Mouse (Mus musculus) hindbrain, embryonic 13.5 days (tissue): ENCODE results near the gene Vps35l. TPM values are rescaled to one million over a fixed set of nuclear protein-coding genes. Genes with fewer than 3 reads are reported as not detected.

ENCODE experiments used
- ATAC-seq: fragments of 200-750 bp; cut with Nextera tagmentation; 2 replicates; pipeline ENCODE4 v1.8.0; 2017; ENCODE audit warnings: moderate TSS enrichment; ENCODE audit not compliant: low FRiP score
- H3K27ac ChIP-seq: fragments of 300-500 bp; sonication (generic); 2 replicates; pipeline ENCODE4 v1.5.1; 2015; ENCODE audit warnings: inconsistent platforms, mild to moderate bottlenecking, moderate library complexity
- H3K27me3 ChIP-seq: fragments of 300-500 bp; sonication (generic); 2 replicates; pipeline ENCODE4 v1.6.1; 2015; ENCODE audit warnings: mild to moderate bottlenecking, inconsistent platforms
- H3K36me3 ChIP-seq: fragments of 300-500 bp; sonication (generic); 2 replicates; pipeline ENCODE4 v1.6.1; 2015; ENCODE audit warnings: mild to moderate bottlenecking, inconsistent platforms
- H3K4me1 ChIP-seq: fragments of 300-500 bp; sonication (generic); replicated peaks from 2 replicates; pipeline ENCODE4 v1.6.1; 2015; ENCODE audit warnings: inconsistent platforms
- H3K4me2 ChIP-seq: fragments of 300-500 bp; sonication (generic); 2 replicates; pipeline ENCODE4 v1.6.1; 2015; ENCODE audit warnings: inconsistent platforms, mild to moderate bottlenecking, moderate library complexity
- H3K4me3 ChIP-seq: fragments of 300-500 bp; sonication (generic); 2 replicates; pipeline ENCODE4 v1.5.1; 2015; ENCODE audit warnings: mild to moderate bottlenecking, inconsistent platforms
- H3K9ac ChIP-seq: fragments of 300-500 bp; sonication (generic); 2 replicates; pipeline ENCODE4 v1.6.1; 2015; ENCODE audit warnings: mild to moderate bottlenecking, inconsistent platforms
- H3K9me3 ChIP-seq: fragments of 300-500 bp; sonication (generic); 2 replicates; pipeline ENCODE4 v1.6.1; 2016; ENCODE audit warnings: inconsistent platforms
- WGBS: fragments of 180-500 bp; shearing (Covaris S2); methylation state at CpG from one replicate; pipeline ENCODE4 v1.1.7; 2015; 5-methylcytosine and 5-hydroxymethylcytosine counted together
- polyA plus RNA-seq: library from polyadenylated mRNA; unstranded; fragments of >200 nt; fragmentation: Nextera tagmentation; extraction: Ambion mirVana; gene quantifications from 2 replicates; pipeline ENCODE4 v1.2.1, GENCODE M21; 2015

Vps35l gene
- 93.0 and 95.2 TPM in 2 replicates for polyA plus RNA-seq

DNA sequence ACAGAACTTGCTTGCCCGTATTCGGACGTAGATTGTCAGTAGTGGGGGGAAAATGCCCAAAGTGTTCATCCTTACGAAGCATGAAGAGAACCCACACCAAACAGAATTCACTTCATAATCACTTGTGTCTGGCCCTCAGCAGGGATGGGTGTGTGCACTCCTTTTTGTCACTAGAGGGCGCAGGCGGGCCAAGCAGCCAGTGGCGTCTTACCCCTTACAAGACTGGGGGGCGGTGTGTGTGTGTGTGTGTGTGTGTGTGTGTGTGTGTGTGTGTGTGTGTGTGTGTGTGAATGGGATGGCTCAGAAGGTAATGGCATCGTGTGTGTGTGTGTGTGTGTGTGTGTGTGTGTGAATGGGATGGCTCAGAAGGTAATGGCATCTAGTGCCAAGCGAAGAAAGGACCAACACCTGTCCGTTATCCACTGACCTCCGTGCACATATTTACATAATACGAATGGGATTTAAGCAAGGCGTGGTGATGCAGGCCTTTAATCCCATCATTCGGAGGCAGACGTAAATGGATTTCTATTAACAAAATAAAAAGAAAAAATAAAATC, at the start of gene Vps35l:
Vps35l (plus strand) TSS at position 252 of the 557 bp plus-strand sequence.
- peaks cover 19% of the 10 kb centered on the region for H3K4me1 ChIP-seq
- H3K9ac ChIP-seq = peak within 1 kb of the TSS; percentile 72
- peak within 1 kb of the TSS; percentile 77 for H3K4me2 ChIP-seq
- no peaks in the 10 kb centered on the region for H3K27me3 ChIP-seq
- H3K9me3 ChIP-seq = no peaks in the 10 kb centered on the region
- H3K36me3 ChIP-seq = peaks cover 29% of the 10 kb centered on the region
- H3K27ac ChIP-seq = peak within 1 kb of the TSS; percentile 86
- peak within 1 kb of the TSS; percentile 61 for H3K4me3 ChIP-seq
- ATAC-seq = peak; percentile 89
- 2% methylated on average over 16 of the region's 16 CpGs for WGBS

- WGBS = 93% methylated on average over 2 of the region's 2 CpGs
- Histone ChIP-seq H3K4me3 (no peak overlapping the region), H3K27ac (no peak overlapping the region), H3K4me1 (no peaks in the 10 kb centered on the region), H3K9me3 (no peaks in the 10 kb centered on the region), H3K36me3 (peaks cover 87% of the 10 kb centered on the region), H3K4me2 (no peak overlapping the region), H3K9ac (no peak overlapping the region), H3K27me3 (no peaks in the 10 kb centered on the region)
- ATAC-seq = no peak
Measured at GRCm38 (mm10) chr7:118691287-118691686, 48.7 kb upstream of the Vps35l start.

DNA sequence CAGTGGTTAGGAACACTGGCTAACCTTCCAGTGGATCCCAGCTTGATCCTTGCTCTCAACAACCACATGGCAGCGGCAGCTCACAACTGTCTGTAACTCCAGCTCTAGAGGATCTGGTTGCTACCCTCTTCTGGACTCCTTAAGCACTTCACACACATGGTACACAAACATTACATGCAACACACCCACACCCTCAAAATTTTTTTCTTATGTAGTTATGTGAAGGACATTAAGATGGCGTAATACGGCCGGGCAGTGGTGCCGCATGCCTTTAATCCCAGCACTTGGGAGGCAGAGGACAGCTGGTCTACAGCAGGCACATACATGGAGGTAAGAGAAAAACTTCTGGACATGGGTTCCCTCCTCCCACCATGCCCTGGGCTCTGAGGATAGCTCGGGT, 43.9 kb upstream of the Vps35l start:
- no peaks in the 10 kb centered on the region for H3K9me3 ChIP-seq
- H3K27me3 ChIP-seq = no peaks in the 10 kb centered on the region
- WGBS = 96% methylated on average over 6 of the region's 6 CpGs

GRCm38 (mm10) chr7:118697168-118697567, 42.9 kb upstream of the Vps35l start:
- WGBS = 80% methylated on average over 4 of the region's 4 CpGs
- Histone ChIP-seq H3K4me3 (no peak overlapping the region), H3K27ac (no peak overlapping the region), H3K9ac (no peak overlapping the region), H3K4me2 (no peak overlapping the region), H3K9me3 (no peaks in the 10 kb centered on the region), H3K27me3 (no peaks in the 10 kb centered on the region), H3K4me1 (no peaks in the 10 kb centered on the region; the same call in 1 of the 2 replicates), H3K36me3 (peaks cover 67% of the 10 kb centered on the region)
- no peak for ATAC-seq

More for the DNA sequence above, 43.9 kb upstream of the Vps35l start:
- ATAC-seq = no peak
- Histone ChIP-seq H3K4me1 (no peaks in the 10 kb centered on the region; the same call in 1 of the 2 replicates), H3K4me3 (no peak overlapping the region), H3K4me2 (no peak overlapping the region), H3K9ac (no peak overlapping the region), H3K27ac (no peak overlapping the region), H3K36me3 (peaks cover 70% of the 10 kb centered on the region)

DNA sequence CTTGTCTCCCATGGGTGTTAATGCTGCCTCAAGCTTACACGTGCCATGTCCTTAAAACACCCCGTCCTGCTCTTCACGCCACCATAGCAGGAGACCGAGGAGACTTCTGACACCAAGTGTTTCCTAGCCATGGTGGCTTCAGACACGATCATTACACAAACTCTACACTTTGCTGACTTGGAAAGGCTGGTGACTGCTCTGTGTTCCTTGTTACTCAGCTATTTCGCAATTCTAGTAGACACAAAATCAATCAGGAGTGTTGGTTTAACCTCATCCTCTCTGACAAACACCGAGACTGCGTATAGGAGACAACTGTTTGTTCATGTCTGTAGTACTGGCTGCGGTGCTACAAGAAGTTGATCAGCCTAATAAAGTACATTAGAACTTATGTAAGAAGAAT, 41.1 kb upstream of the Vps35l start:
- Histone ChIP-seq H3K36me3 (peaks cover 61% of the 10 kb centered on the region), H3K9ac (no peak overlapping the region), H3K27me3 (no peaks in the 10 kb centered on the region), H3K4me3 (no peak overlapping the region), H3K4me2 (no peak overlapping the region), H3K27ac (no peak overlapping the region), H3K9me3 (no peaks in the 10 kb centered on the region), H3K4me1 (peaks cover 13% of the 10 kb centered on the region)
- ATAC-seq = no peak
- 96% methylated on average over 9 of the region's 9 CpGs for WGBS

DNA sequence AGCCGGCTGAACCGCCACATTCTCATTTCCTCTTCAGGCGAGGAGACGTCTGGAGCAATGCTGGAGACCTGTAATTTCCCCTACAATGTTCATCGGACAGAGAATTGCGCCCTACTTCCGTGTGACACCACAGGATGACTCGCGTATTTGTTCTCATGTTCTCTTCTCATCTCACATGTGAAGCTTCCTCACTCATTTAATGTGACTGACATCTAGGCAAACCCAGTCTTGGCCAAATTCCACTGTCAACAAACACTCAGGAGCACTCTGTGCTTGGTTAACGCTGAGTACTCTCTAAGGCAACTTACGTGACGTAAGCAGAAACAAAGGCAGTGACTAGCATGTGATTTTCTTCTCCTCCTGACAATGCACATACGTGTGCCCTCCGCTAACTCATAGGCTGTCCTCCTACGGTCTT, 36.9 kb upstream of the Vps35l start:
- H3K4me2 ChIP-seq = peak overlapping the region; percentile 66
- no peak for ATAC-seq
- 91% methylated on average over 15 of the region's 15 CpGs for WGBS

GRCm38 (mm10) chr7:118704001-118704850, 35.8 kb upstream of the Vps35l start:
- Histone ChIP-seq H3K27ac (peak overlapping the region; percentile 95; the same call in 1 of the 2 replicates), H3K9ac (peak overlapping the region; percentile 98), H3K36me3 (peaks cover 16% of the 10 kb centered on the region), H3K4me1 (peaks cover 31% of the 10 kb centered on the region), H3K4me2 (peak overlapping the region; percentile 66), H3K4me3 (peak overlapping the region; percentile 87), H3K27me3 (no peaks in the 10 kb centered on the region), H3K9me3 (no peaks in the 10 kb centered on the region)
- no peak for ATAC-seq
- WGBS = 78% methylated on average over 9 of the region's 9 CpGs

More for the DNA sequence above, 36.9 kb upstream of the Vps35l start:
- Histone ChIP-seq H3K4me3 (peak overlapping the region; percentile 87; the same call in 1 of the 2 replicates), H3K9ac (no peak overlapping the region), H3K27me3 (no peaks in the 10 kb centered on the region), H3K4me1 (peaks cover 31% of the 10 kb centered on the region), H3K9me3 (no peaks in the 10 kb centered on the region), H3K27ac (no peak overlapping the region), H3K36me3 (peaks cover 19% of the 10 kb centered on the region)

- H3K27me3 ChIP-seq = no peaks in the 10 kb centered on the region
- H3K36me3 ChIP-seq = peaks cover 16% of the 10 kb centered on the region
- peak within 1 kb of the TSS; percentile 95 for H3K27ac ChIP-seq
- ATAC-seq = peak; percentile 94
- peak within 1 kb of the TSS; percentile 66 for H3K4me2 ChIP-seq
- under 1% methylated on average over 66 of the region's 66 CpGs for WGBS
- H3K9ac ChIP-seq = peak within 1 kb of the TSS; percentile 98
- H3K4me3 ChIP-seq = peak within 1 kb of the TSS; percentile 87
- peaks cover 31% of the 10 kb centered on the region for H3K4me1 ChIP-seq
- H3K9me3 ChIP-seq = no peaks in the 10 kb centered on the region
Measured at GRCm38 (mm10) chr7:118705101-118705961, 34.7 kb upstream of the Vps35l start, which contains the start of gene Gde1. Gde1 (minus strand) TSS chr7:118705778.

GRCm38 (mm10) chr7:118706051-118706450, 34.0 kb upstream of the Vps35l start:
- peaks cover 31% of the 10 kb centered on the region for H3K4me1 ChIP-seq
- H3K4me2 ChIP-seq = peak overlapping the region; percentile 66
- peak; percentile 9 for ATAC-seq
- H3K27me3 ChIP-seq = no peaks in the 10 kb centered on the region
- 33% methylated on average over 6 of the region's 6 CpGs for WGBS
- no peaks in the 10 kb centered on the region for H3K9me3 ChIP-seq
- H3K27ac ChIP-seq = peak overlapping the region; percentile 95; the same call in 1 of the 2 replicates
- H3K9ac ChIP-seq = 0 out of 2 replicates have a peak overlapping the region, but pooled peaks have one; percentile 98
- H3K4me3 ChIP-seq = peak overlapping the region; percentile 87
- peaks cover 15% of the 10 kb centered on the region for H3K36me3 ChIP-seq

DNA sequence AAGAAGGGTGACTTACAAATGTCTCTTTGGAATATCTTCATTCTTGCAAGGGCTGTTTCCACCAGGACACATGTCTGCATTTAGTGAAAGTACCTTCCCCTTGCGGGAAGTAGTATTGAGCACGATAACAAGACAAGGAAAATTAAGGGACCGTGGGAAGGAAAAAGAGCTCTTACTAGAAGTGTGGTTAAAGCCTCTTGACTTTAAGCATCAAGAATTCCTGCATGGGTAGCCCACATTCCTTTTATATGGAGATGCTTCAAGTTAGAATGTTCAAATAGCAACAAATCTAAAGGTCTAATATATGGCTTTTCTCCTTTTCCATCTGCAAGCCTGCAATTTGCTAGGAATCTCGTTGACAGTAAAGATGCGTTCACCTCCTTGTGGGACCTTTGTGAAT, 33.5 kb upstream of the Vps35l start:
- Histone ChIP-seq H3K4me2 (no peak overlapping the region), H3K27me3 (no peaks in the 10 kb centered on the region), H3K9me3 (no peaks in the 10 kb centered on the region), H3K9ac (no peak overlapping the region), H3K27ac (no peak overlapping the region), H3K4me3 (no peak overlapping the region), H3K4me1 (peaks cover 31% of the 10 kb centered on the region), H3K36me3 (peaks cover 12% of the 10 kb centered on the region; the same call in 1 of the 2 replicates)
- 96% methylated on average over 5 of the region's 5 CpGs for WGBS
- no peak for ATAC-seq

GRCm38 (mm10) chr7:118707216-118707615, 32.8 kb upstream of the Vps35l start:
- no peak overlapping the region for H3K9ac ChIP-seq
- no peak for ATAC-seq
- H3K27ac ChIP-seq = no peak overlapping the region
- H3K36me3 ChIP-seq = 0 out of 2 replicates have a peak, but pooled peaks cover 7% of the 10 kb centered on the region
- no peaks in the 10 kb centered on the region for H3K27me3 ChIP-seq
- H3K4me3 ChIP-seq = no peak overlapping the region
- 70% methylated on average over 2 of the region's 2 CpGs for WGBS
- no peak overlapping the region for H3K4me2 ChIP-seq
- peaks cover 31% of the 10 kb centered on the region for H3K4me1 ChIP-seq
- H3K9me3 ChIP-seq = no peaks in the 10 kb centered on the region
